Mouse (Mus musculus) telencephalon, adult 2 months (tissue): ENCODE measurements around the gene Pik3ca.

ENCODE experiments used
- DNase-seq: peaks from one replicate; pipeline ENCODE4 v3.0.0-alpha.2; 2011; ENCODE audit warnings: low read depth, low spot score

The Pik3ca gene

DNA sequence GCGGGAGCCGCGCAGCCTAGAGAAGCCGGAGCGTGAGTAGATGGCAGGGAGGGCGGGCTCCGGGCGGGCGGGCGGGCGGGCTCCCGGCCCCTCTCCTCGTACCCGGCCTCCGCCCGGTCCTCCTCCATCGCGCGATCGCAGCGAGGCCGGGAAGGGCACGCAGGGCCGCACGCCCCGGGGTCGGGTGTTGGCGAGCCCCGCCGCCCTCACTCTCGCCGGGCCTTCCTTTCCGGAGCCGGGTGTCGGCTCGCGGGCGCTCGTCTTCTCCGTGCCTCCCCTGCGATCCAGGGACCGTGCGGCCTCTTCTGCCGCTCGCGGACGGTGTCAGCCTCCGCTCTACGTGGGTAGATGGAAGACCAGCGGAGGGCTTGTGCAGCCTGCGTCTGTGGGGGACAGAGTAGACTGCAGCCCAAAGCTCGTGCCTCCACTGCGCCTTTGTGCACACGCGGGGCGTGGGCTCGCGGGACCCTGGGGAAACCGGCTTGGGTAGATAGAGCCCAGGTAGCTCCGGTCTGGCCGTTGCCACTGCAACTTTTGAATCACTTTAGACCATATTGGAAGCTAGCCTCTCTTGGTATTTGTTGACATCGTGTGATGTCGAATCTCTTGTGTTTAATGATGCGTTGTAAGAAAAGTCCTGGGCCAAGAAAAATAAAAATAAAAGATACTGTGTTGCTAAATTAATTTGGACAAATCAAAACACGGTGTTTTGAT is at the start of gene Pik3ca:
TSS of gene Pik3ca (plus strand) at position 211 of the 714 bp plus-strand sequence.
- no peak for DNase-seq

DNA sequence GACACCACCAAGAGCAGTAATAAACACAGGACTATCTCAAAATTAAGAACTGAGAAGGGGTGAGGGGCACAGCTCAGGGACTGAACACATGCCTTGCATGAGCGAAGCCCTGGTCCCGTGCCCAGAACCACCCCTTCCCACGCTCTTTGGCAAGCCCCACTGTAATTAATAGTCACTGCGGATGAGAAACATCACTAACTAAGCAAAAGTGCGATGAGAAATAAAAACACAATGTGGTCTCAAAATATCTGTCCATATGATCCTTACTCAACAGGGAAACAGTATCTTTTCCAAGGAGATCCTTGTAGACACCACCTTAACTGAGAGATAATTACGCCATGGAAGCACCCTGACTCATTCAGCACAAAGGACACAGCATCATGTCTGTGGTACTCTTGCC is 49.6 kb upstream of the Pik3ca start:
- peak; percentile 56 for DNase-seq

DNA sequence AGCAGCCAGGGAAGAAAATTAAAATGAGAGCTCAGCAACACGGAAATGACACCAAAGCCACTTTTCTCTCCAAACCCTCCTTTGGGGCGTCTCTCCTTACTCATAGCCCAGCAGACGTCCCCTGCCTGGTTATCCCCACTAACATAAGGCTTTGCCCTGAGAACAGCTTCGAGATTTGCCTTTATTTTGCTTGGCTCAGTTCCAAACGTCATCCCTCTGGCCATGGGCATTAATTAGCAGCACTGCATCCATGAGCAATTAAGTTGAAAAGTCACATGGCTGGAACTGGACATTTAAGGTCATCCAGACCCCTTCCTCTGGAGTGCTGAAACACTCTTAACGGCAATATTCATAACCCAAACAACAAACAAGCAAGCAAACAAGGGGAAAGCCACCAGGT is 36.2 kb upstream of the Pik3ca start:
- no peak for DNase-seq

DNA sequence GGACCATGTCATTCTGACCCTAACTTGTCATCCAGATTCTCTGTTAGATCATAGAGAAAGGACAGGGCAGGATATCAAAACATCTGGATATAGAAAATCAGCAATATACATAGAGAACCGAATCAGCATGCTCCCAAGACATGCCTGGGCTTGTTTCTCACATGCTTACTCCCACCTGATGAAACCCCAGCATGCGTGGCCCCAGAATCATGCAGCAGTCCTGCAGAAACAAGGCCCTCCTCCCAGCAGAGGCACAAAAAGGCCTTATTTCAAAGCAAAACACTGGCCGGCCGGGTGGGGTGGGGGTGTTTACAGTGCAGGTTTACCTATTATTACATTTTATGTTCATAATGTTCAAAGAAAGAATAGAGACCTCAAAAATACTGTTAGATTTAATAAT is 33.3 kb upstream of the Pik3ca start:
- no peak for DNase-seq

DNA sequence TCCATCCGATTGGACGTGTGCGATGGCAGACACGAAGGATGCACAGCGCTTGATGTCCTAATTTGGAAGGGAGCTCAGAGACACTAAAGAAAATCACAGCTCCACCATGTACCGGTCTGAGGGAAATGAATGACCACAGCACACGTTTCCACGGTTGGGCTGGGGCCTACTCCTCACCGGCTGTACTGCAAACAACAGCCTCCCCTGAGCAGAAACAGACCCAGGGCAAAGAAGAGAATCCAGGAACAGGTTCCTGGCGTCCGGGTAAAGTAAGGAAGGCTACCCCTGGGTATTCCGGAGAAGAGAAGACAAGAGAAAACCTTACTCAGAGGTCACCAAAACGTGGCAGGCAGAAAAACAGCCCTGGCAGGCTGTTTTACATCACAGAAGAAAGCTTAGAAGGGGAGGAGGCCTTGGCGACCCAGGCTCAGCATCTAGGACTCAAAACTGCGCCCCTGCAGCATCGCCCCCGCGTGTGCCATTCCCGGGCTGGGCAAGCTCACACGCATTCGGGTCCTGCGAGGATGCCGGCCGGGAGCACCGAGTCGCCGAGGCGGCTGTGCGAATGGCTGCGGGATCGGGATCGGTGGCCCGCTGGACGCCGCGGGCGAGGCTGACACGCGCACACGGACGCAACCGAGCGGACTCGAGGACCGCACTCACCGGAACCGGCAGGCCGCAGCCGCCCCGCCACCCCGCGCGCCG is 32.5 kb upstream of the Pik3ca start:
- peak; percentile 64 for DNase-seq

DNA sequence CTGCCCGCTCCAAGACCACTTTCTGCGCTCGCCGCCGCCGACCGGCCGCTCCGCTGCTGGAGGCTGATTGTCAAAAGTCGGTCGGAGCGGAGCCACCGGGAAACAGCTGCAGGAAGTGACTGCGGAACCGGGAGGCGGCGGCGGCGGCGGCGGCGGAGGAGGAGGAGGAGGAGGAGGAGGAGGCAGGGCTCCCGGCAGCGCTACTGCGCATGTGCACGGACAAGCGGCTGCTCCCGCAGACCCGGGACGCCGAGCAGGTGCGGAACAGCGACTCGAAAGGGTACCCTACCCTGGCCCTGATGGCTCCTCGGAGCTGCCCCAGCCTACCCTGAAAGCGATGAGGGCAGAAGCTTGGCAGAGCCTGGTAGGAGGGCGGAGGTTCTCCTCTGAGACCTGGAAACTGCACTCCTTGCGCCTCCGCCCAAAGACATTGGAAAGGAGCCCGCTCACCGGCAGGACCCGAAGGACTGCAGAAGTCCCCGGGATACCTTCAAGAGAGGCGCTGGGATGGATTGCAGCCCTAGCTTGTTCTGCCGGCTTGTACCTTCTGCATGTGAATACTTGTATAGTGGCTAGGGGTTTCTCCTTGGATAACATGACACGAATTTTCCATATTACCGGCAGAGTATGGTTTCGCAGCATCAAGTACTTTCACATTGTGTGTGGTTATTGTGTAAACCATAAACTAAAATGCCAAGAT is 31.8 kb upstream of the Pik3ca start, which contains the start of gene Zmat3:
TSS of gene Zmat3 (minus strand) at position 469 of the 700 bp plus-strand sequence.
- DNase-seq = peak; percentile 35

DNA sequence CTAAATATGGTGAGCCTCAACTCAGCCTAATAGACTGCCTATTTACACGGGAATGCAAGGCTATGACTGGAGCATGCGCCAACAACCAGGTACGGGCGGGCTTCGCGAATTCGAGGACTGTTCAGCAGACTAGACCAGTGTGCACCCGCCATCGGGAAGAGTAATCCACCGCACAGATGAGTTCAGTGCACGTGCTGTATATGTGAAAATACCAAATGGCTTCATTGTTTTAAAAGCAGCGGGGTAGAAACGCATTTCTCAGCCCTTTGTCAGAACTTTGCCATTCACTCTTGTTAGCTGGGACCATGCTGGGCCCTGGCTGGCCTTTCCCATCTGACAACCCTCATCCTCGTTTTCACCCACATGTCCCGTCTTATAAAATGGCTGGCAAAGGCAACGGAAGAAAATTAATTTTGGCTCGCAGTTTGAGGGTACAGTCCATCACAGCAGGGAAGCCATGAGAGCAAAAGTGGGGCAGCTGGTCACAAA is 31.2 kb upstream of the Pik3ca start:
- DNase-seq = no peak

DNA sequence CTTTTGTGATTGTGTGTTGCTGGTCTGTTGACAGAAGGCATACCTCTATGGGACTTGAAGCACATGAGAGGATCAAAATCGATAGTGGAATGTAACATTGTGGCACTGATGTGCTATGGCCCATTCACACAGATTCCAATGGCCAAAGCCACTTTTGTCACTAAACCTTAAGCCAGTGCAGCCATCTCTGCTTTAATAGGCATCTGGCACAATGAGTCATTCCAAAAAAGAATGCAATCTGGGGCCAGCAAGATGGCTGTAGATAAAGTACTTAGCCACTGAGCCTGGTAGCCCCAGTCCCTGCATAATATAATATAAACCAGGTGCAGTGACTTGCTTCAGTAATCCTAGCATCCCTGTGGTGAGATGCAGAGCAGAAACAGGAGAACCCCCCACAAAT is 30.0 kb upstream of the Pik3ca start:
- DNase-seq = no peak

DNA sequence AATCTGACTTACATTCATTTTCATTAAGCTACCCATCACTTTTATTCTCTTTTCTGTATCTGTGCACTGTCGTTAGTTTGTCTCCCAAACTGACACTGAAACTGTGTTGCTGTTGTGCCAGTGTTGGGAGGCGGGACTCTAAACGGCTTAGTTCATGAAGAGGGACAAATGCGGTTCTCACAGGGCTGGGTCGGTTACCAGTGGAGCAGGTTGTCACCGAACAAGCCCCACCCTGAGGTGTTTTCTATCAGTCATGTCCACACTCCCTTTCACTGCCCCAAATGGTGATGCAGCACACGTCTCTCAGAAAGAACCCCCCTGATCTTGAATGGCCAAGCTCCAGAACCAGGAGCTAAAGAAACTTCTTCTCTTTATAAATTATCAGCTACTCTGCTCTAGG is 25.5 kb upstream of the Pik3ca start:
- no peak for DNase-seq

DNA sequence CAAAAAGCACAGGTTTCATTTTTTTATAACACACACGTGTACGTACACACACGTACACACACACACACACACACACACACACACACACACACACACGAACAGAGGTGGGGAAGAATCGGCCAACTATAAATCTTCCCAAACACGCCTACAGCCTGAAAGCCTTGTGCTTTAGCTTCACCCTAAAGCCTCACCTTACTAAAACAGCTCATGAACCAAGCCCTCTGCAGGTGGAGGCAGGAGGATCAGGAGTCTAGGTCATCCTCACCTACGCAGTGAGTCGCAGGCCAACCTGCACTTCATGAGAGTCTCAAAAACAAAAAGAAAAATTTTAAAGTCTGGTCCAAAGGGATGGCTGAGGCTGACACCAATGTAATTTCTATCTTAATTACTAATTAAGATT is 25.0 kb upstream of the Pik3ca start:
- no peak for DNase-seq

DNA sequence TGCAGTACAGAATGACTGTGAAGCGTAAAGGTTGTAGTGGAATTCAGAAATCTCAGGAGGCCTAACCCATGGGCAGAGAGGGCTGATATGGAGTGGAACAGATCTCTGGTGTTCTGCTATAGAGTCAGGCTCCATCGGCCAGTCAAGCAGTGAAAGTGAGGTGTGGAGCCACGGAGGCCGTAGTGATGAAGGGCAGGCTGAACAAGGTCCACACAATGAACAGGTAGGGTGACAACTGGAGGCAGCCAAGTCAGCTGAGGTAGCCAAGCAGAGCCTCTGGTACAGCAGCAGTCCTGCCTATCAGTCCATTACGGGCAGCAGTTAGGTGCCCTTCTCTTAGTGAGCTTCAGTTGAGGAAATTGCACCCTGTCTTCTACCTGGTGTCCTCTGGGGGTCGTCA is 24.2 kb upstream of the Pik3ca start:
- no peak for DNase-seq

DNA sequence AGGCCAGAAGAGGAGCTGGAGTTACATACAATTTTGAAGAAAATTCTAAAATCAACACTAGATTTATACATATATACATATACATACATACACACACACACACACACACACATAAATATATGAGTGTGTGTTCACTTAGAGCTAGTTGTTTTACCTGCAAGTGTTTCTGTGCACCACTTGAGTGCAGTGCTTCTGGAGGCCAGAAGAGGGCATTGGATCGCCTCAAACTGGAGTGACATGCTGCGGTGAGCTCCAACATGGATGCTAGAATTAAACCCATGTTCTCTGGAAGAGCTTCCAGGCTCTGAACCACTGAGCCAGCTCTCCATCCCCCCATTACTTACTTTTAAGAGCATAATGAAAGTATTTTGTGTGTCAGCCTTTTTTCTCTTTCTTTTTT is 17.6 kb upstream of the Pik3ca start:
- no peak for DNase-seq

DNA sequence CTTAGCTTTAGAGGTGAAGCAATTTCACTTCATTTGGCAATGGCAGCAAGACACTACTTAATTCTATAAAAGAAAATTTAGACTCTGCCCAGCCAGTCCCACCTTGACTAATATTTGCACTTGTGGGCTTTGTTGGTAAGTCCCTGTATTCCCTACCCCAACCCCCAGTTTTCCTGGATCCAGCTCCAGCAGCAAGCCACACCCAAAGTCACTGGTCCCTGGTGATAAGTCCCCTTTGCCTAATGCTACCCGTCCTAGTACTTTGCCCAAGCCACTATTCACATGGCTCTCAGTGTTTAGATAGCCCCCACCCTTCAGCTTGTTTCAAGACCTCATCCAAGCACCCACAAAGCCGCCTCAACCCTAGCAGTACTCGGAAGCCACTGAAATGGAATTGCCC is 15.9 kb upstream of the Pik3ca start:
- no peak for DNase-seq

DNA sequence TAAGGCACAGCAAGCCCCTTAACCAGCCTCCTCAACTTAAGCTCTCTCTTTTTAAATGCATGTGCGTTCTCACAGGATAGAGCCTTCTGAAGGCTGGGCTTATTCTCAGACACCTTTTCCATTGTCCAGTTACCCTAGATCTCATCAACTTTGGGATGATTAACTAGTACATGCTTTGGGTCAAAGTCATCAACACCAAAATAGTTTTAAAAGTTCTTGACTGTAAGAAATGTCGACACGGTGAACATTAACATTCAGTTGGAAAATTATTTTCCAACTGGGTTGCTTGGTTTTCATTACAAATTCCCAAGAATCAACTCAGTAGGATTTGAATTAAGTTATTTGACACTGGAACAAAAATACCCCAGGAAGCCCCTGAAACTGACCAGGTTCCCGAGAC is 4.6 kb upstream of the Pik3ca start:
- DNase-seq = no peak

DNA sequence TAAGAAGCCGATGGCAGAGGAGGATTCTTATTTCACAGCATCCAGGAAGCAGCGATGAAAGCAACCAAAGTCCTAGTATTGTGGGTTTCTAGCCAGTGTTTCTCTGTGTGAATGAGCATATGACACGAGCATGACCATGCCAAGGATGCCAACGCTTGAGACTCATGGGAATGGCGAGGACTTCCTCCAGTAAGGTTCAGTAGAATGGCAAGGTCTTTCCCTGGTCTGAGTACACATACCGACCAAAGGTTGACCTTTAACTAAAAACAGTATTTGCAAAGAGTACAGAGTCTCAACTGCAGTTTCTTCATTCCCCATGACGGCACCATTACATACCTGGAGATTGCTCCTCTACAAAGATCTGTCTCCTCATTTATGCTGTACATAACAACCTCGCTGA is 3.5 kb upstream of the Pik3ca start:
- no peak for DNase-seq

DNA sequence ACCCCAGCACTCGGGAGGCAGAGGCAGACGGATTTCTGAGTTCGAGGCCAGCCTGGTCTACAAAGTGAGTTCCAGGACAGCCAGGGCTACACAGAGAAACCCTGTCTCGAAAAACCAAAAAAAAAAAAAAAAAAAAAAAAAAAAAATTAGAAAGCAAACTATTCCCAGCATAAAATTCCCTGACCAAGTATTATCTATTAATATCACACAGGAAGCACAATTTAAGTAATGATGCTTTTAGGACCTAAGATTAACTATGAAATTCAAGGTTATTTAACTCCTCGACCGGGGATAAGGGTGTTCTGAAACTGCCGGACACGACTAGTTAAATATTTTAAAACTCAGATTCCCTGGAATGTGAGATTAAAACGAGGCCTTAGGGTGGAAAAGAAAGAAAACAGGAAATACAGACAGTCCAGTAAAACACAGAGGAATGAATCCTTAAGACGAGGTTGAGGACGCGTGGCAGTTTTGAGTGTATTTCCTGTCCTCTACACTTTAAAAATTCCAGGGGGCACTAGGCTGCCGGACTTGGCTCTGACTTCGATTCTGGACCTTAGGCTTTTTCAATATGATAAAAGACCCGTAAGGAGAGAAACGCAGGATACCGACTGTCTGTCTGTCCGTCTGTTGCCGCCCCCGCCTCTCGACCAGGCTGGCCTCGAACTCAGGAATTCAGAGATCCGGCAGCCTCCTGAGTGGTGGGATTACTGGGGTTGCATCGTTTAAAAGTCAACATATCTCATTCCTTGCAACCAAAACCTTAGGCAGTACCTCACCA is 1.5 kb upstream of the Pik3ca start:
- no peak for DNase-seq

DNA sequence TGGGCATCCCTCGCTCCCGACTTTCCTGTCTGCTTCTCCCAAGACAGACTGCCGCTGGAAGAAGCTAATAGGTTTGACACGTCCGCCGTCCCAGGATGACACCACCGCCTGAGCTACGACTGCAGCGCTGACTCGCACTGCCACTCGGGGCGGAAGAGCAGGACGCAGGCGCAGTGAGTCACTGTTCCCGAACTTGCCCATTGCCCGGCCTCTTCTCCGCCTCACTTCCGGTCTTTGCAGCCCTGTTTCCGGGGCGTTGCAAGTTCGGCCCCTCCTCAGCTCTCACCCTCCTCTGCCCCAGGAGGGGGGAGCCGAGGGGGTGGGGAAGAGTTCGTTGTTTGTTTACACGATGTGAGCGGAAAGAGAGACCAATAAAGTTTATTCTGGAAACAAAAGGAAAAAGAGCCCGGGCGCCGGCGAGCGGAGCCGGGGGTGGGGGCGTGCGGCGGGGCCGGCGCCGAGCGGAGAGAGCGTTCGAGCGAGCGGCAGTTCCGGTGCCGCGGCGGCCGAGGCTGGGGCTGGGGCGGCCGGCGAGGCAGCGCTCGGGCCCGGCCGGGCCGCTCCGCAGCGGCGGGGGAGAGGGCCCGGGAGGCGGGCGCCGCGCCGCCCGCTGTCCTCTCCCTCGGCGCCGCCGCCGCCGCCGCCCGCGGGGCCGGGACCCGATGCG is 544 bp upstream of the Pik3ca start:
- DNase-seq = peak; percentile 98

DNA sequence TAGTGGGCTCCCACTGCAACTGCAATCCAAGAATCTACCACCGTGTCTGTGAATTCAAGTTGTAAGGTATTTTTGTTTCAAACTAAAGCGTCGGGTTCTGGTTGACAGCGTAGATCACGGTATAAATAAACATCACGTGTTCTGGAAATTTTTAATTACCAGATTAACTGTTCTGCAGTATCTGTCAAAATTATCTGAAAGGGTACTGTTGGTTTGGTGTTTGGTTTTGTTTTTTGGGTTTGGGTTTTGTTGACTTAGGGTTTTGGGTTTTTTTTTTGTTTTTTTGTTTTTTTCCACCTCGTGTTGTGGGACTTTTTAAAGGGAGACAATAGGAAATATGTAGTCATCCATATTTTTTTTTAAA is 686 bp downstream of the Pik3ca start:
- no peak for DNase-seq

DNA sequence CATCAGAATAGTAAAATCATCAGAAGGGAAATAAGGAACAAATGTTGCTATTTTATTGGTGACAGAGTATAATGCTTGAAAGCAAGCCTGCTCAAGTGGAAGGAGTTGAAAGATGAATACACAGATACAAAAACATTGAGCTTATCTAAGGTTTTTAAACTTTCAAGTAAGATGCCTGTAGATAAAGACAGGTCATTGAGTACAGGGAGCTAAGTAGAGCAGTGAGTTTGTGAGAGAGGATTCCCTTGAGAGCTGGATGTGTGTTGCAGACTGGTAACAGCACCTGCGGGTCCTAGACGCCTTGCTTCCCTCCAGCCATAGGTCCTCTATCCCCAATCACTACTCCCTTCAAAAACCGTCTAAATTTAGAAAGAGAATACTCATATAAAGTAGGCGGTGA is 1.2 kb downstream of the Pik3ca start:
- DNase-seq = no peak

DNA sequence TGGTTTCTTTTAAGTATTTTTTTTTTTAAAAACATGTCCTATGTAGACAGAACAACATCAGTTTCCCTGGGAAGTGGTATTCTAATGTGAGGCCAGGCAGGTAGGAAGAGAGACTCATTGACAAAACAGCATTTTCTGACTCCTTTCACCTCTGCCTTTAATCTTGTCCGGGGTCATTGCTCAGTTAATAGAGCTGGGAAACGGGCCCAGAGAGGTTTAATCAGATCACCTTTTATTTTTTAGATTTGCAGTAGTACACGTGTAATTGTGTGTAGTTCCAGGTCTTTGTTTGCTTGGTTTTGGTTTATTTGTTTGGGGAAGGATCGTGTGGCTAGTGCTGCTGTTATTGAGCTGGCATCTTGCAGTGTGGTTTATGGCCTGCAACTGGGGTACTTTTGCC is 1.9 kb downstream of the Pik3ca start:
- DNase-seq = no peak

DNA sequence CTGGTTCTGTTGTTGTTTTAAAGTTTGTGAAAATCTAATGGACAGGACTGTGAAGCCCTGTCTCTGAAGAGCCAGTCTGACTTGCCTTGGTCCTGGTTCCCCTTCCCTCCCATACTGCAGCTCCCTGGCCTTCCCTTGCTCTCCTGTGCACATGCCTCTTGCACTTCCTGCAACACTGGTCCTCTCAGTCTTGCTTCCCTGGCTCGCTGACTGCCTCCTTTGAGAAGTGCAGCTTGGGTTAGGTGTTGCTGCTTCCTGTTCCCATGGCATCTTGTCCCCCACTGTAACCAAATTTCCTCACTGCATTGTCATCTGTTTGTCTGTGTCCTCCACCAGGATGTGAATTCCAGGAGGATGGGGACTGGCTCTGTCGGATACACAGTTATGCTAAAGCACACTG is 2.5 kb downstream of the Pik3ca start:
- DNase-seq = no peak
